Mouse (Mus musculus): ENCODE measurements around the gene Mustn1.

DNA sequence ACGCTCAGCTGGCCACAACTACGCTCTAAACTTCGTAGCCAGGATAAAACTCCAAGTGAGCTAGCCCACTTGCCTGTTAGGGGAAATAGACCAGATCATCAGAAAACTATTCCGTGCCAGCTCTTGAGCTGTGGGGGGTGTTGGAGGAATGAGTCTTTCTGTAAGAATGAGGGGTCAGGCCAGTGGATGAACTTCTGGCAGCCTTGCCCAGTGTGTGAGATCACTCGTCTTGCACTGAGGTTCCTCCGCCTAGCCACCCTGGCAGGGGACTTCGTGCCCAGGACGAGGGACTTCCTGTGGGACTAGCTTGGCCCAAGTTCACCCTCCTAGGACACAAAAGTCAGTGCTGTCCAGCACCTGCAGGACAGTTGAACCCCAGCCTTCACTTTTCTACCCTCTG, 25.3 kb downstream of the Mustn1 start:
- no peak for TF ChIP-seq CTCF (IDR thresholded peaks at IDR 0.05; ENCODE audit: low read depth, low read length)
- no peak for TF ChIP-seq POLR2A (IDR thresholded peaks at IDR 0.05; ENCODE audit: insufficient read depth, low read length)
